Mouse (Mus musculus): ENCODE data around the gene Cfap77. TPM values are rescaled to one million over a fixed set of nuclear protein-coding genes. Genes with fewer than 3 reads are reported as not detected.

Cfap77 gene
- total RNA-seq, 2 experiments from 2014 or later: not detected

DNA sequence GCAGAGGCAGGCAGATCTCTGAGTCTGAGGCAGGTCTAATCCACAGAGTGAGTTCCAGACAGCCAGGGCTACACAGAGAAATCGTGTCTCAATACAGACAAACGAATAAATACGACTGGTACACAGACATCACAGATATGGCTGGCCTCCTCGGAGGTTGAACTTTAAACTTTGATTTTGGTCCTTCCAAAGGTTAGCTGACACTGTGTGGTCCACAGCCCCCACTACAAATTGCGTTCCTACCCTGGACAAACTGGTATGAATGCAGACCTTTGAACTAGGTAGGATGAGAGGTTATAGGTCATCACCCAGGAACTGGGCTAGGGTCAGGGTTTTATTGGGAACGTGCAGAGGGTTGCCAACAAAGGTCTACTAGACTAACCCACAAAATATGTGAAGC, 47.2 kb downstream of the Cfap77 start:
- no peak for ATAC-seq (replicated peaks; ENCODE audit: low FRiP score, poor library complexity, severe bottlenecking)

DNA sequence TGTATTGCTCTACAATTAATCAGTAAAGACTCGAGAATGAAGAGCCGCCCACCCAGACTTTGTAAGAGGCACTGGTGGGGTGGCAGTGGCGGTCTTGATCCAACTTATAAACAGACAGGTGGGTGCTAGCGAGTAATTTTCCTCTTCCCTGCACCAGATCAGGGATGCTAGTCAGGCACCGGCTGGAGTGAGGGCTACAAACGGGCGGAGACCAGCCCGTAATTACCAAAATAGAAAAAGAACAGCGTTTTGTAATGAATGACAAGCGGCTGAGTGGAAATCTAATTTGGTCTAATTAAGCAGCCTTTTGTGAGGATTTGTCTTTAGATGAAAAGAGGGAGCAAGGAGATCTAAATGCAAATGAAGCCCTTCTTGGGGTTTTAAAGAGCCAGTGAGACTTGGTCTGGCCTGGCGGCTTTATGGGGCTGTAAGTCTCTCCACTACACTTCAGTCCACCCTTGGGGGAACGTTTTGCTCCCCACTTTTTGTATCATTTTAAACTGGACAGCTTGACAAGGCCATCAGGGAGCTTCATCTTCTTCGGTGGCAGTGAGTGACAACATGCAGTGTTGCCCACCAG, 48.3 kb downstream of the Cfap77 start:
- no peak for ATAC-seq (replicated peaks; ENCODE audit: low FRiP score, poor library complexity, severe bottlenecking)

DNA sequence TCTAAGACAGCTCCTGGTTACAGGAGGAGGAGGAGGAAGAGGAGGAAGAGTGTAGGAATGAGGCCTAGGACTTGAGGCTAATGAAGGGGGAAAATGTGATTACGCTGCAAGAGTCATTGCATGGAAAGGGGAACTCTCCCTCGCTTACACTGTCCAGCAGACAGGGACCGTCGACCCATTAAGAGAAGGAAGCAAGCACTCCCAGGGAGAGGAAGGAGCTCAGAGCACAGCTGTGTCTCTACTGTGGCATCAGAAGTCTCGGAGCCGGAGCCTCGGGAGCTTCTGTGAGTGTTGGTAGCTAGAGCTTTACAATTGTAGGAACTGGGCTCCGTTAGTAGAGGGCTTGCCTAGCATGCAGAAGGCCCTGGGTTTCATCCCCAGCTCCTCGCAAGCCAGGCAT, 50.8 kb downstream of the Cfap77 start:
- ATAC-seq (replicated peaks; ENCODE audit: low FRiP score, poor library complexity, severe bottlenecking): no peak

DNA sequence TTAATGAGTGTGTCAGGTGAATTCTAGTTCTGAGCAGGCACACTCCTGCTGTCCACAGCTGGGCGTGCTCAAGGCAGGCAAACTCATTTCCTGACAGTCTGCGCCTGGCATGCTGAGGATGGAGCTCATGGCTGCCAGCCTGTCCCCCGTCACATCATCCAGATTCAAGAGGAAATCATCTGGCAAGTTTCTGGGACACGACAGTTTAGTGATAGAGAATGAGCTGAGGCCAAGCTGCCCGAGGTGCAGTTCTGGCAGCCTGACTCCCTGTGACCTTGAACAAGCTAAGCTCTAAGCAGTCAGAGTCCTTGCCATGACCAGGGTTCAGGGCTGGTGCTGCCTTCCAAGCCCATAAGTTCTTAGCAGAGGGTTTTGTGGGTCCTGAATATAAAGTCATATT, 56.6 kb downstream of the Cfap77 start:
- ATAC-seq (replicated peaks; ENCODE audit: low FRiP score, poor library complexity, severe bottlenecking): no peak

DNA sequence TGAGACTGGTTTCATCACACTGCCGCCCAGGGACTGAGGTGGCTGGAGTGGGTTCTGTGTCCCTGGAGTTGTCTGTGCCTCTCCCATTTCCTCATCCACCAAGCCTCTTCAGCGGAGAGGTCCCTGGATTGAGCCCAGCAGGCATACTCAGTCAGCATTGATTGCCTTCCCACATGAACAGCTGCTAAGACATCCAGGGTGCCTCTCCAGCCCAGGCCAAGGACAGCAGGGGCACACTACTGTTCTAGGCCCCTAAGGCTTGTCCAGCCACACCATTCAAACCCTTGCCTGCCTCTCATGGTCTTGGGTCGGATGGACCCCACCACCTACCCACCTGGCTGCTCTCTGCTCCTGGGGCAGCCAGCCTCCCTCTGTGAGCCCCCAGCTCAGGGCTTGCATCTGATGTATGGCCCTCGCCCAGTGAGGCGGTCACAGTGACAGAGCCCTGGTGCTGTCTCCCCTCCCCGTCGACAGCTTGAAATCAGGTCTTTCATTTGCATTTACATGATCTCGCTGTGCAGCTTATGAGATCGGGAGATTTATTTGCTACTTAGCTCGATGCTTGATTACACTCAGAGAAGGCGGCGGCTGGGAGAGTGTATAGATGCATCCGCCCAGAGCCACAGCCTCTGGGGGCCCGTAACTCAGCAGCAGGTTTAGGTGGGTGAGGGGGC, 57.6 kb downstream of the Cfap77 start:
- no peak for ATAC-seq (replicated peaks; ENCODE audit: low FRiP score, poor library complexity, severe bottlenecking)

DNA sequence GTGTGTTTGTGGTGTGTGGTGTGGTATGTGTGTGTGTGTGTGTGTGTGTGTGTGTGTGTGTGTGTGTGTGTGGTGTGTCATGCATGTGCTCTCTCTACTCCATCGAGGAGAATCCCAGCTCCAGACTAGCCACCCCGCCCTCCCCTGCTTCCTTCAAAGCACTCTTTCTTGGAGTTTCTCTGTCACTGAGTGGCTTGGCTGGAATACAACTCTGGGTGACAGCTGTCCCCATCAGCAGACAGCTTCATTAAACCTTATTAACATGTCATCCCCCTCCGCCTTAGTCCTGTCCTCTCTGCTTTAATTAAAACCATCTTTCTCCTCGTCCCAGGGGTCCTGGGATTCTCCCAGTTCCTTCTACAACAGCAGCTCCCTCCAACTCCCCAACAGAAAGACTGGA, 59.4 kb downstream of the Cfap77 start:
- no peak for ATAC-seq (replicated peaks; ENCODE audit: low FRiP score, poor library complexity, severe bottlenecking)

DNA sequence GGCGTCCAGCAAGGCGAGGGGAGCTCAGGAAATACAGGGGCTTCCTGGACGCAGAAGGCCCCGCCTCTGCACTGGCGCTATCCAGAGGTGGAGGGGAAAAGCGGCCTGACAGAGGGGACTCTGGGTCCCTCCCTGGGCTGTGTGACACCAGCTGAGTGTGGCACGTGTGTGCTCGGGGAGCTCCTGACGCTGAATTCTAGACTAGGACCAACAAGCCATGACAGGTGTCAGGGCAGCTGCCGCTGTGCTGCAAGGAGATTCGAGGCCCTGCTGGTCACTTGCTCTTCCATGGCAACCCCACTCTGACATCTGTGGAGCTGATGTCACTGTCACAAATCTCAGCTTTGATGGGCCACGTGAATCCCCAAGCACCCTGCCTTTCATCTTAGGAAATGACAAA, 60.9 kb downstream of the Cfap77 start:
- ATAC-seq (replicated peaks; ENCODE audit: low FRiP score, poor library complexity, severe bottlenecking): no peak

DNA sequence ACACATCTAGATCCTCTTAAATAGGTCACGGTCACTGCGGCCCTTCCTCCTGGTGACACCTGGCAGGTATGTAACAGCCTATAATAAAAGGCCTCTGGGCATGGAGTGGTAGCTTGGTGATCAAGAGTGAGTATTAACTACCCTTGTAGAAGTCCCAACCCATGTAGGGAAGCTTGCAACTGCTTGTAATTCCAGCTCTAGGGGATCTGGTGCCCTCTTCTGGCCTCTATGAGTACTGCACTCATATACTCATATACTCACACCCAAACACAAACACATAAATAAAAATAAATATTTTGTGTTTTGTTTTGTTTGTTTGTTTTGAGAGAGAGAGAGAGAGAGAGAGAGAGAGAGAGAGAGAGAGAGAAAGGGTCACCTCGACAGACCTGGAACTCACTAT, 66.1 kb downstream of the Cfap77 start:
- no peak for ATAC-seq (replicated peaks; ENCODE audit: low FRiP score, poor library complexity, severe bottlenecking)

DNA sequence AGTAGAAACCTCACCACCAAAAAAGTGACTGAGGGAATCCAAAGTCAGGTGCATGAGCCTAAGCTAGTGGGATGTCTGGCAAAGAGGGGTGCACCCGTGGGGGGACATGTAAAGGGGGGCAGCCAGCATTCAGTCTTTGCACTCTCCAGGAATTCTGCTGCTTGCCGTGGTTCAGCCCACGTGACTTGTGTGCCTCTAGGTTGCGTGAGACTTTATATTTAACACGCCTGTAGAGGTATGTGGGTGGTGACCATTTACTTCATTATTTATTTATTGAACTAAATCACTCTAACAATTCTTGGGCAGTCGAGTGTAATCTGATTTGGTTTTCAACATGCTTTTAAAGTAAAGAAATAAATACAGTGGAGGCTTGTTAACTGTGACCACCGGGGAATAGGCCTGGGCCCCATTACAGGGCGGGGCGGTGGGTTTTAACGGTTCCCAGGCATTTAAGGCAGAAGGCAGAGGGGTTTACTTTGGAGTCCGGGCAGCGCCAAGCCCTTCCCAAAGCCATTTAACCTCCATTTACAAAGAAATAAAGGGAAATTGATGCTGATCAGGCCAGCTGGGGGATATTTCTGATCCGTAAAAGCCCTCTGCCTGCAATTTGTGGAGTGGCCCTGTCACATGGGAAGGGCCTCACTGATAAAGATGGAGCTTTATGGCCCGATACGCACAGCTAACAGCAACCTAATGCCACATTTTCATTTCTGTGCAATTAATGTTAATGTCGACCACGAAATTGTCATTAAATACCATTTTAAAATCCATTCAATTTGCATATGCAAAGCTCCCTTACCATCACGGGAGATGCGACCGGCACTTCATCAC, 74.6 kb downstream of the Cfap77 start:
- no peak for ATAC-seq (replicated peaks; ENCODE audit: low FRiP score, poor library complexity, severe bottlenecking)

DNA sequence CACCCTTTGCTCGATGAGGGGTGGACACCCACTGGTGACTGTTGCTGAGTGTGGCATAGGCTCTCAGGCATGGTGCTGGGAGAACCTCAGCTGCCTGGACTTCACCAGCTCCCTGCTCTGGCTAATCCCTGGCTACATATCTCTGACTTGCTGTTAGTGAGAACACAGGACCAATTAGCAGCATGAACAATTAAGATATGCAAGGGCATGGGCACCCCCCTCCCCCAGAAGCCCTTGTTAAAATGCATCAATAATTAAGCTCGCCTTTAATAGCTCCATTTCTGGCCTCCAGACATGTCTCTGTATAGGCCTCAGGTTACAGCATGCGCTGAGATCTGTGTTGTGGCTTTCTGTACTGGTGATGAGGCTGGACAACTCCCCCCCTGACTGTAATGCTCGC, 76.4 kb downstream of the Cfap77 start:
- no peak for ATAC-seq (replicated peaks; ENCODE audit: low FRiP score, poor library complexity, severe bottlenecking)

DNA sequence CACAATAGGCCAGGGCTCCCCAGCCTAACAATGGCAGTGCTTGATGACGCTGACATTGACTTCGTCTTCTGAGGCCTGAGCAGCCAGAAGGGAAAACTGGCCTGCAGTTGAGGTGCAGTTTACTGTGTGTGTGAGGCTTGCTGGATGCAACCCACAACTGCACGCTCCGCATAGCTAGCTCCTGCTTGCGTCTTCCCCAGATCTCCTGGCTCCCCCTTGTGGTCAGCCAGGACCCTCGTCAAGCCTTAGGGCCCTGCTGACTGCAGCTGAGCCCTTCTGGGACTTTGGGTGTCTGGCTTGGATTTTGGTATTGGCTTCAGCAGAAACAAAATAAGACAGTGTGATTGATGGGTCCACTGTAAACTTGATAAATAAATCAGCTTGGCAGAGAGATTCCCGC, 78.2 kb downstream of the Cfap77 start:
- ATAC-seq (replicated peaks; ENCODE audit: low FRiP score, poor library complexity, severe bottlenecking): 0 out of 2 replicates have a peak, but pooled peaks have one; percentile 52

DNA sequence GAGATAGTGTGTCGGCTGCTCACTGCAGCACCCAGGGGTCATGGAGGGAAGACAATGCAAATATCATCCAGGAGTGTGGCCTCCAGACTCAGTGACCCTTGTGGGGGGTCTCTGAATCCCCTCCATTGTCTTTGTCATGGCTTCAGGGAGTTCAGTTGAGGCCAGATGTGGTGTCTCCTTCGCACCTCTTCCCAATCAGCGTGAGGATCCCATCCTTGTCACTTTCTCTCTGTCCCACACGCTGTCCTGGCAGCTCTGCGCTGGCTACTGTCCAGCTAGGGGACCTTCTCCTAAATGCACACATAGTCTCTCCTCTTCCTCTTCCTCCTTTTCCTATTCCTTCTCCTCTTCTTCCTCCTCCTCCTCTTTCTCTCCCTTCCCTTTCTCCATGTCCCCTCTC, 79.3 kb downstream of the Cfap77 start:
- ATAC-seq (replicated peaks; ENCODE audit: low FRiP score, poor library complexity, severe bottlenecking): no peak

DNA sequence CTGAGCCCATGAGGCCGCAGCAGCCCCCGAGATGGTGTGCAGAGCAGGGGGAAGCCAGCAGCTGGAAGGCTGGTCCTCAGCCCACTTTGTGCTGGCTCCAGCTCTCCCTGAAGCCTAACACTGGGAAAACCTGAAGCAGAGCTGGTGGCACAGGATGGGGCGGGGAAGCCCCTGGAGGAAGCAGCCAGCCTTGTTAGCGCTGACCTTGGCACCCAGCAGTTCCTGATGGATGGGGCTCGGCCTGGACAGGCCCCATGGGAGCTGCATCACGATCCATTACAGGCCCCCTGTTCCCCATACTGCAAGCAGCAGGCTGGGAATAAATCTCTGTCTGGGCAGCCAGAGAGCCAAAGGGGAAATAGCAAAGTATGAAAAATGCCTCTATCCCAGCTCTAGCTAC, 80.3 kb downstream of the Cfap77 start:
- no peak for ATAC-seq (replicated peaks; ENCODE audit: low FRiP score, poor library complexity, severe bottlenecking)

DNA sequence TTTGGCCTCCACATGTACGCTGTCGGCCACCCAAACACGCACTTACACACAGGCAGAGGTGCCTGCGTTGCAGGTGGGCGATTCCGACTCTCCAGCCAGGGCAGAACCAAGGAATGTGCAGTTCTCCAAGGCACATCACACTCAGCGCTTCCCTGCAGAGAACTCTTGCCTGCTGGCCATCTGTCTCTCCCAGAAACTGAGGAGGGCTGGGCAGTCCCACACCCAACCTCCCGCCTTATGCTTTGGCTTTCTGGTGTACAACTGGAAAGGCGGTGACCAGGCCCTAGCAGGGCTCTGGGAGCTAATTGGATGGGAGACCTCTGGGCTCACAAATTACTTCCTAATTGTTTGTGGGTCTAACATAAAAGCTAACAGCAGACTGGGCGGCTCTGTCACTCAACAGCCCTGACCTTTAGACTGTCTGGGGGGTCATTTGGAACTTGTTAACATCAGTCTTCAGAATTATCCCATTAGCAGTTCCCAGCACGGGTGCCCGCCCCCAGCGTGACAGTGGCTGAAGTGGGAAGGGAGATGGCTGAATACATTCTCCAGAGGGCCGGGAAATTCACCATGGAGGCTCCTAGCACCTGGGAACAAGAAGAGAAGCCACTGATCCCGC, 80.9 kb downstream of the Cfap77 start:
- no peak for ATAC-seq (replicated peaks; ENCODE audit: low FRiP score, poor library complexity, severe bottlenecking)

DNA sequence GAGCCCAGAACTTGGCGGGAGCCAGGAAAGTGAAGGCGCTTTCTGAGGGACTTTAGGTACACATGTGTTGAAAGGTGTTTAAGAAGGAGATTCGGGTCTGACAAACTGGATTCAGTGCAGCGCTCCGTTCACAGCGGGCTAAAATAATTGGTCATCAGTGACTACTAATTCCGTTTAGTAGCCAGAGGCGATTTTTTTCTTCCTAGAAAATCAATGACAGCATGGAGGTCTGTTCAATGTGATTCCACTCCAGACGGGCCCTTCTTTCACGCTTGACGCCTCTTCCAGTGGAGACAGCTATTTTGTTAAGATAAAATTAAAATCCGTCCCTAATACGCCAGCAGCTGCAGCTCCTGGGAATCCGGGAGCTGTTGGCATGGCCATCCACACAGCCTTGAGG, 84.4 kb downstream of the Cfap77 start:
- ATAC-seq (replicated peaks; ENCODE audit: low FRiP score, poor library complexity, severe bottlenecking): no peak

DNA sequence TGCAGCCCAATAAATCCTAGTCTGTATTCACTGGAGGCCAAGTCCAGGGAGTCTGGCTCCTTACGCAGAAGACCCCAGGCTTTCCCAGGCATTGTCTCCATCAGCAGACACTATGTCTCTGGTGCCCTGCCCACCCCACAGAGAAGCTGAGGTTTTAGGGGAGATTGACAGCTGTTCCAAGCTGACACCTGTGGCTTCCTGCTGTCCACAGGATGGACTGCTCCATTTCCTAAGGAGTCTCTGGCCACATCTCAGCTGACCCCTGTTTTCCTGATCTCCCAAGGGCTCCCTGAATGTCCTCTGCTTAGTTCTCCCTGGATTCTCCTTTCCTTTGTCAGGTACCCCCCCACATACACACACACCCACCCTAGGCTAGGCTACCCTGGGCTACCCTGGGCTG, 86.6 kb downstream of the Cfap77 start:
- ATAC-seq (replicated peaks; ENCODE audit: low FRiP score, poor library complexity, severe bottlenecking): no peak

DNA sequence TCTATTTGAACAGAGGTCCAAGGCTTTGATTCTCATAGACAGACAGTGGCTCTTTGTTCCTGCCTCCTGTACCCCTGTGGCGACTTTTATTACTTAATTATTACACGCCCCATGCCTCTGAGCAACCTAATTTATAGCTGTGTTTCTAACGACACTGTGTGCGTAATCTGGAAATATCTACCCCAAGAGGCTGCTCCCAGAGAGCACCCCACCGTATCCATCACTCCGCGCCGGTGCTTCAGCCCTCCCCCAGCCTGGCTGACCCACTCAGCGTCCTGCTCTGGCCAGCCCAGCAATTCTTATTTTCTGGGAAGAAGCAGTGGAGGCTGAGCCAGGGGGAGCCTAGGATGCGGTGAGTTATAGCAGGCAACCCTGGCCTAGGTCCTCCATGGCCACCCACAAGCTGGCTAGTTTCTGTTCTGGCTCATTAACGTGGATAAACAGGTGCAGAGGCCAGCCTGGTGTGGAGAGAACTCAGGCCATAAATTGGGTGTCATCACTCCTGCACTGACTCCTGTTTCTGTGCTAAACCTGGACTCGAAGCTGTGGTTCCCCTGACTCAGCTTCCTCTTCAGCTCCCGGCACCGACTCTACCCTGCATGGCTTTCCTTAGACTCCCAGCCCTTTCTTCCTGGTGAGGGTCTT, 88.6 kb downstream of the Cfap77 start:
- ATAC-seq (replicated peaks; ENCODE audit: low FRiP score, poor library complexity, severe bottlenecking): no peak

DNA sequence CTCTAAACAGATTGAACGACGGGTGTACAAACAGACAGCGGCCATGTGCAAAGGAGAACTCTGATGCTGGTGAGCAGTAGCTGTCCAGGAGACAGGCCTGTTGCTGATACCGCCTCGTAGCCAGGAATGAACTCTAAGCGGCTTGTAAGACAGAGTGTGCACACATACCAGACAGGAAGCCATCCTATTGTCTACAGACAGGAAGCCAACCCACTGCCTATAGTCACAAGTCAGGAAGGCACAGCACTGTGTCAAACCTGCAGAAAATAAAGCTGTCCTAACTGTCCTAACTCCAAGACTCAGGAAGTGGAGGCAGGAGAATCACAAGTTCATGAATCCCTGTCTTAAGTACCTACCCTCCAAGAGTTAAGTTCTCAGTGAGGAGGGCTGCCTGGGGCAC, 91.3 kb downstream of the Cfap77 start:
- ATAC-seq (replicated peaks; ENCODE audit: low FRiP score, poor library complexity, severe bottlenecking): no peak

DNA sequence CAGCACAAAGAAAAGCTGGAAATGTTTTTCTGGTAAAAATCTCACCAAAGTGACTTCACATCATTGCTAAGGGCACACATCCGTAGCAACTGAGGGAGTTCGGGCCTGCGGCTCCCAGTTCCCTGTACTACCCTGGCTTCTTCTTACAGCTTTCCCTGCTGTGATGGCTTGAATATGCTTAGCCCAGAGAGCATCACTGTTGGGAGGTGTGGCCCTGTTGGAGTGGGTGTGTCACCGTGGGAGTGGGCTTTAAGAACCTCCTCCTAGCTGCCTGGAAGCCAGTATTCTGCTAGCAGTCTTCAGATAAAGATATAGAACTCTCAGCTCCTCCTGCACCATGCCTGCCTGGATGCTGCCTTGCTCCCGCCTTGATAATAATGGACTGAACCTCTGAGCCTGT, 93.2 kb downstream of the Cfap77 start:
- no peak for ATAC-seq (replicated peaks; ENCODE audit: low FRiP score, poor library complexity, severe bottlenecking)

DNA sequence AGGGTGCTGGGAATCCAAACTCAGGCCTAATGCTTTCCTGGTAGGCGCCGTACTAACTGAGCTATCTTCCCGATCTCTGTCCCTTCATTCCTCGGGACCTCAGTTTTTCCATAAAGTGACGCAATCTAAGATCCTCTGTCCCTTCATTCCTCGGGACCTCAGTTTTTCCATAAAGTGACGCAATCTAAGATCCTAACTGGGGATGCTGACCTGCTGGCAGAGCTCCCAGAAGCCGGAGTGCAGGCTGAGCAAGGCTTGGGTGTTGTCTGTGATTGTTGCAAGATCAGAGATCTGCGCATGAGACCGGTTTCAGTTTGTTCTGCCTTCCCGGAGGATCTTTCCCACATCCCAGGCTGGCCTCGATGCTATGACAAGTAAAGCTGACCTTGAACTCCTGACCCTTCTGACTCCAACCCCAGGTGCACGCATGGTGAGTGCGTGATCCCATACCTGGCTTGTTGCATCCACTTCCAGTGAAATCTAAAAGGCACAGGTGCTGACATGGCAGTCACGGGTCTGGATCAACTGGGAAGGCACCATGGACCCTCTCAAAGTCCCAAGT, 93.8 kb downstream of the Cfap77 start:
- no peak for ATAC-seq (replicated peaks; ENCODE audit: low FRiP score, poor library complexity, severe bottlenecking)
